Mouse (Mus musculus) embryonic fibroblast, embryonic 13.5 days (primary cell): Measurements from ENCODE around the gene Eps8. TPM values are rescaled to one million over a fixed set of nuclear protein-coding genes. Genes with fewer than 3 reads are reported as not detected.

Source experiments
- H3K27ac ChIP-seq: 2 replicates; pipeline ENCODE4 v1.5.1; 2012; ENCODE audit warnings: low read length, control low read depth, inconsistent platforms; ENCODE audit not compliant: insufficient read depth
- H3K4me1 ChIP-seq: 2 replicates; pipeline ENCODE4 v1.6.1; 2011; ENCODE audit warnings: low read length; ENCODE audit not compliant: control insufficient read depth, insufficient read depth
- H3K4me3 ChIP-seq: 2 replicates; pipeline ENCODE4 v1.5.1; 2011; ENCODE audit warnings: mild to moderate bottlenecking, control low read depth, low read length; ENCODE audit not compliant: insufficient read depth
- CTCF ChIP-seq: IDR thresholded peaks from 2 replicates; pipeline ENCODE4 v1.5.1; 2011; ENCODE audit warnings: mild to moderate bottlenecking, control low read depth, low read length, moderate library complexity, borderline replicate concordance; ENCODE audit not compliant: insufficient read depth
- POLR2A ChIP-seq: IDR thresholded peaks from 2 replicates; pipeline ENCODE4 v1.6.1; 2011; ENCODE audit warnings: low read depth, mild to moderate bottlenecking, control low read depth, low read length, moderate library complexity
- polyA plus RNA-seq: library from polyadenylated mRNA; stranded (reverse); fragments of >200 nt; gene quantifications from 2 replicates; pipeline ENCODE4 v1.2.4, GENCODE M21; 2011; ENCODE audit warnings: low read depth; ENCODE audit not compliant: missing spikeins, insufficient read length

The Eps8 gene
- polyA plus RNA-seq, 1 experiment = 48.4 TPM

DNA sequence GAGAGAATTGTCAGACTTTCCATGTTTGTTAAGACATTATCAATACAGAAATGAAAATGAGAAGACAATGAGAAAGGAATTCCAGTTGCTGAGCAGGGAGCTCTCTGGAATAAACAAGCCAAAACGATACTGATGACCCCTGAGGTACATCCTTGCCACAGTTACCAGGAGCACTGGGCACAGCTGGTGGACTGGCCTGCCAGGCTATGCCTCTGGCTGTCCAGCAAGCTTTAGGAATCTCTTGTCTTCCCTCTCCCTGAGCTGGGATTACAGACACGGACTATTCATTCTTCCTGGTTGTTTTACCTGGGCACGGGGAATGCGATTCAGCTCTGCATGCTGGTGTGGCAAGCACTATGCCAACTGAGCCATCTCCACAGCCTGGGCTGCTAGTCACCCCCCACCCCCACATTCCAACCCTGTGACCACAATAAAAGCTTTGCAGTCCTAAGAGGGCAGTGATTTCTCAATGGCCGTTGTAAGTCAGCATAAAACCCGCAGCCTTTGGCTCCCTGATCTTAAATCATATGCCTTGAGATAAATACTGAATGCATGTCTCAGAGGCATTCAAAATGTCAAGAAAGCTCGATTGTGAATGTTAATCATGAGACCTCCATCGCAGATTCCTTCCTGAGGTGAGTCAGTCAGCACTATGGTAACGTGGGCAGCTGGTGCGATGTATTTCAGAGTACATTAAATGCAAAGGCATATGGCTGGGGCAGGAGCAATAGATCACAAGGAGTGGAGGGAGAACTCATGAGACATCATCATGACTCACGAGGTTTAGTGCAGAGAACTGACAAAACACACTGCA is 134.9 kb downstream of the Eps8 start:
- H3K4me3 ChIP-seq = no peak overlapping the region
- peak overlapping the region; percentile 90 for H3K27ac ChIP-seq
- H3K4me1 ChIP-seq = peaks cover 13% of the 10 kb centered on the region
- TF ChIP-seq CTCF (no peak), POLR2A (no peak)

DNA sequence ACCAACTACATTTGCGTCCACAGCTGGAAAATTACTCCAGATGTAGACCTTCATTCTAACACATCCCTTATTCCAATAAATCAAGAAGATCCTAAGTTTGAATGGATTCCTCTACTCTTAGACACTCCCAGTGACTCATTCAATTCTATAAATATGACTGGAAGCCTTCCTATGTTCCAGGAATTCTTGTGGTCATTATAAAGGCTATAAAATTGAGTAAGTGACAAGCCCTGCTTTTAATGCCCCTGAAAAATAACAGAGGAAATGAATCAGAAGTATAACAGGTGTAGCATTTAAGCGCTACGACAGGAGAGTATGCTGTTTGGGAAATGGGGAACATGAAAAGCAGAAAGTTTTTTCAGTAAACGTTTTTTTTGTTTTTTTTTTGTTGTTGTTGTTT is 139.8 kb downstream of the Eps8 start:
- TF ChIP-seq POLR2A = no peak
- TF ChIP-seq CTCF = no peak
- Histone ChIP-seq H3K27ac (peak overlapping the region; percentile 73), H3K4me1 (peaks cover 12% of the 10 kb centered on the region), H3K4me3 (no peak overlapping the region)

DNA sequence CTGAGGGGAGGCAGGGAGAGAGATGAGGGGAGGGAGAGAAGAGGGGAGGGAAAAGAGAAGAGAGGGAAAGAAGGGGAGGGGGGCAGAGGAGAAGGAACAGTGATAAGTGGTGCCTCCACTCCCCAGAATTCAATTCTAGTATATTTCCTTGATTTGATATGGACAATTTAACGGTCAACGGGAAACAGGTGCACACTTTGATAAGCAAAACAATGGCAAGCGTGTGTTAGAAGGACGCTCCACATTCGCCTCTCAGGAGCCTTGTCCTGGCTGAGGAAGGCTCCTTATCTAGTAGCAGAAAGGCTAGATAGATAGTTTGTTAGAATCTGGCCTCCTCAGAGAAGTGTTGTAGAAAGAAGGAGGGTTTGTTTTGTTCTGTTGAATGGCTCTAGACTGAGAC is 141.9 kb downstream of the Eps8 start:
- Histone ChIP-seq H3K4me3 (no peak overlapping the region), H3K4me1 (peaks cover 8% of the 10 kb centered on the region), H3K27ac (no peak overlapping the region)
- no peak for TF ChIP-seq POLR2A
- no peak for TF ChIP-seq CTCF

DNA sequence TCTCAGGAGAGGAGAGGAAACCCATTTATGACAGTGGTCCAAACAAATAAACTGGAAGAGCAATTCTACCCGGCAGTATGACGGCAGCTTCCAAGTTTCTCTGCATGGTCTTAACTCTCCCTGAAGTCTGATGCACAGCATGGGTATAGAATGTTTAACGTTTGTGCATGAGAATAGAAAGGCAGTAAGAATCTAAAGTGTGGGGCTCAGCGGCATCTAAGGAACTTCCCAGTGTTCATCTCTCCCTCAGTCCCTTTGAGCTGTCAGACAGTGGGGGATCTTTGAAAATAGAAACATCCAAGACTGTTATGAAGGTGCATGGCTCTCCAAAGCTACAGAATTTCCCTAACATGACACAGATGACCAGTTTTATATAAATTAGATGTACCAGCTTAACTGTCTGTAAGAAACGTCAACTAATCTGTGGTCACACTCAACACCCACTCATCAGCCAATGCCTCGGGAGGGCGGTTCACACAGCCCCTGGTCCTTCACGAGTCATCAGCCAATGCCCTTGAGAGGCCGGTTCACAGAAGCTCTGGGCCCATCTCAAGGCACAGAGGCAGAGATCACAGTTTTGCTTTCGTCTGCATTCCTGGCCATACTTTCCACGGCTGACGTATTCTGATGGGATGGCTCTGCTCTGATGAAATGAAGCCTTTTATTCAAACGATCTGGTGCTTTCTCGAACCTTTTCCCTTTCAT is 145.2 kb downstream of the Eps8 start:
- TF ChIP-seq POLR2A = no peak
- TF ChIP-seq CTCF = no peak

DNA sequence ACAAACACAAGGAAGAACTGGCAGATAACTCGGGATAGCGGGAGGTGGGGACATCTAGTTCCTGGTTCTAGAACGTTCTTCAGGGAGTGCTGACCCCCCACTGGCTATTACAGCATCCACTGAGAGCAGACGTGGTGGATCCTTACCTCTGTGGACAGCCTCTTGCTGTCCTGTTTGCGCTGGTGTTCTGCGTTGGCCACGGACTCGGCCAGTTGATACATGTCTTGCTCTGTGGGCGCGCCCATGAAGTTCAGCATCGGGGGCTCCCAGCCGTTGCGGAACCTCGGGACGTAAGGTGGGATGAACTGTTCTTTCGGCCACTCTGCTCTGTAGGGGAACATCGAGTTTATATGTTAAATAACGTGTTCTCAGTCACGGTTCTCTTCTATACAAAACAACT is 145.7 kb downstream of the Eps8 start:
- Histone ChIP-seq H3K4me3 (no peak overlapping the region), H3K4me1 (peaks cover 2% of the 10 kb centered on the region; the same call in 1 of the 2 replicates), H3K27ac (no peak overlapping the region)
- no peak for TF ChIP-seq CTCF
- no peak for TF ChIP-seq POLR2A

More for the DNA sequence above, 145.2 kb downstream of the Eps8 start:
- Histone ChIP-seq H3K4me1 (peaks cover 6% of the 10 kb centered on the region), H3K4me3 (no peak overlapping the region), H3K27ac (no peak overlapping the region)

DNA sequence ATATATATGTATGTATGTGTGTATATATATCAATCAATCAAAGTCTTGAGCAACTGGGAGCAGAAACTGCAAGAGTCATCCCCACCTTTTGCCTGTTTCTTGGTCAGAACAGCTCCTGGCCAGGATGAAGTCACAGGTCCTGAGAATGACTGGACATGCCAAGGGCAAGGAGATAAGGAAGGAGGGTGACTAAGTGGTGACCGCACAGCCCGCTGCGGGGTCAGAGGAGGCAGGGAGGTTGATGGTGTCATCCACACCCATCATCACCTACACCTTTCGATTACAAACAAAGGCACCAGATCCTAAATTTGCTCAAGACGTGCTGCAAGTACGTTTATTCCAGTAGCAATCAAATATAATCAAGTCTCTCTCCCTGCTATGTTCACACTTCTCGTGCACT is 148.1 kb downstream of the Eps8 start:
- Histone ChIP-seq H3K4me3 (no peak overlapping the region), H3K27ac (no peak overlapping the region), H3K4me1 (no peaks in the 10 kb centered on the region)
- no peak for TF ChIP-seq CTCF
- TF ChIP-seq POLR2A = no peak

DNA sequence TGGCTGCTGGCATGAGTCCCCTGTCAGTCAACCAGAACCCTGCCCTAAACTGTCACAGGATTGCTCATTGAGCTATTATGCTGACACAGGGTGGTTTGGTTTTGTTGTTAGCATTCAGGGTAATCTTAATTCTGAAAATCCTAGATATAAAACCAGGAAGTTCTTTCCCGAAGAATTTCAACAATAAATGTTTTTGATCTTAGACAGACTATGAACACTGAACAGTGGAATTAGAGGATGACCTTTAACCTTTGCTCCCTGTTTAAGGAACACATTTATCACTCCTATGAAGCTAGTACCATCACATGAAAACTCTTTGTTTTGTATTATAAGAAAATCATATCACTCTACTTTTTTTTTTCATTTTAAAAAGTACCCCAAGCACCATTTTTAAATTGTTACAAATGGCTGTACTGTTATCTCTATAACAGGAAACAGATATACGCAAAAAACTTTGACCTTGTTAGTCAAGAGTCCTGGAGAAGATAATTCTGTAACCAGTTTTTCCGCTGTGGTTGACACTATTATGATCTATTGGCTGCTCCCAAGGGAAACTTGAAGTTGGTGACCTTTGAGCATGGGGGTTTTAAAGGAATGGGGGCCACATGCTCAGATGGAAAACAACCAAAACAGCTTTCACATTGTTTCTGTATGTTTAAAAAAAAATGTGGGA is 149.0 kb downstream of the Eps8 start:
- TF ChIP-seq POLR2A (no peak), CTCF (no peak)
- H3K4me3 ChIP-seq = no peak overlapping the region

DNA sequence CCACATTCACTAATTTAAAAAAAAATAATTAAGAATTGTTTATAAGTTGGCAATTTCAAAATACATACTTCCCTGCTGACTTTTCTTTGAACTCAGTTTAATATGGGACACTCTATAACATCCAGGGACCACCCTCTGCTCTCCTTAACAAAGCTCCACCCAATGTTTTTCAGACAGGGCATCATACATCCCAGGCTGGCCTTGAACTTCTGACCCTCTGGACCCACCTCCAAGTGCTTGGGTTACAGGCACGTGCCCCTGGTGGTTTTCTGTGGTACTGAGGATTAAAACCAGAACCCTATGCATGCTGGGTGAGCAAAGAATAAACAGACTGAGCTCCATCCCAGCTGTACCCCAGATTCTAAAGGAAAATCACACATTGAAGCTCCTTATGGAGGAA is 150.6 kb downstream of the Eps8 start:
- no peak for TF ChIP-seq POLR2A
- TF ChIP-seq CTCF = no peak
- no peaks in the 10 kb centered on the region for H3K4me1 ChIP-seq
- no peak overlapping the region for H3K4me3 ChIP-seq
- no peak overlapping the region for H3K27ac ChIP-seq

More for the DNA sequence above, 149.0 kb downstream of the Eps8 start:
- Histone ChIP-seq H3K27ac (no peak overlapping the region), H3K4me1 (no peaks in the 10 kb centered on the region)

DNA sequence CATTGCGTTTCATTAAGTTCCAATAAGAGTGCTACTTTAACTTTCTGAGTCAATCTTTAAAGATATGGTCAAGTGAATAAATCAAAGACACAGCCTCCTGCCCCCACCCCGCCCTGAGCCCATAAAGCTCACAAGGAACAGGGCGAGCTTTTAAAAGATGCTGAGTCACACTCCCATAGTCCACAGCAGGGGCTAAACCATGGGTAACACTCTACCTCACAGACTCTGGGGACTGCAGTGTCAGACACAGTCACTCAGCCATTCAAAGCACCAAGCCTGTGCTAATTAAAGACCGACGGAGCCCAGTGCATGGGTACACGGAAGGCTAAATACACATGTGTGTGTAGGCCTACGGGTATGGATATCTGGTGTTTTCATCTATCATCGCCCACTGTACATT is 151.2 kb downstream of the Eps8 start:
- TF ChIP-seq POLR2A (no peak), CTCF (no peak)
- no peak overlapping the region for H3K4me3 ChIP-seq
- H3K27ac ChIP-seq = peak overlapping the region; percentile 30; the same call in 1 of the 2 replicates
- no peaks in the 10 kb centered on the region for H3K4me1 ChIP-seq

DNA sequence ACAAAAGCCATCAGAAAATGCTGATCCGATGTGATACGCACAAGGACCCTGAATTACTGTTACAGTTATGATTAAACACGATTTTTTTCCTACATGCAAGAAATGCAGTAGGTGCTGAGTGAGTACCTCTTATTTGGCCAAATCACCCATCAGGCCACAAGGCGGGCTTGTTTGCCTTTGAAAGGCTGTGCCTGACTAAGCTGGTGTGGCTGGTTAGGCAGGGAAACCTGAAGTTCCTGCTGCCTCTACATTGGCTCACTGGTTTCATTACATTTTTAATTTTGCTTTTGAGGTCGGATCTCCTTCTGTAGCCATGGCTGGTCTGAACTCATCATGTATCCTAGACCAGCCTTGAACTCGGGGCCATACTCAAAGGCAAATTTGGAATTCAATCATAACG is 151.7 kb downstream of the Eps8 start:
- H3K27ac ChIP-seq = no peak overlapping the region
- no peaks in the 10 kb centered on the region for H3K4me1 ChIP-seq
- no peak overlapping the region for H3K4me3 ChIP-seq
- TF ChIP-seq POLR2A = no peak
- TF ChIP-seq CTCF = no peak
